Mouse (Mus musculus): Measurements from ENCODE around the gene Svs4. TPM values are rescaled to one million over a fixed set of nuclear protein-coding genes. Genes with fewer than 3 reads are reported as not detected.

Gene Svs4
- polyA plus RNA-seq, 1 experiment from 2014 or later, result not detected

Other genes with a start within 250 kb of the Svs4 start
- 23.8 and 28.0 TPM in 2 replicates for gene Stk4, start 208.1 kb downstream of the Svs4 start, polyA plus RNA-seq (2015; fragmentation: Nextera tagmentation; extraction: Ambion mirVana)
- 52.5 and 55.5 TPM in 2 replicates for gene Tomm34, start 207.3 kb downstream of the Svs4 start, polyA plus RNA-seq (2015; fragmentation: Nextera tagmentation; extraction: Ambion mirVana)
- 0.55 and 0.75 TPM in 2 replicates for gene Kcns1, start 107.3 kb downstream of the Svs4 start, polyA plus RNA-seq (2015; fragmentation: Nextera tagmentation; extraction: Ambion mirVana)
- not detected in 2 replicates for gene Wfdc5, start 95.7 kb downstream of the Svs4 start, polyA plus RNA-seq (2015; fragmentation: Nextera tagmentation; extraction: Ambion mirVana)
- not detected in 2 replicates for gene Wfdc12, start 87.9 kb downstream of the Svs4 start, polyA plus RNA-seq (2015; fragmentation: Nextera tagmentation; extraction: Ambion mirVana)
- not detected in 2 replicates for gene Wfdc15a, start 78.3 kb downstream of the Svs4 start, polyA plus RNA-seq (2015; fragmentation: Nextera tagmentation; extraction: Ambion mirVana)
- gene Wfdc15b, start 56.8 kb downstream of the Svs4 start, polyA plus RNA-seq (2015; fragmentation: Nextera tagmentation; extraction: Ambion mirVana), result not detected in 2 replicates
- not detected in 2 replicates for gene Svs2, start 40.0 kb downstream of the Svs4 start, polyA plus RNA-seq (2015; fragmentation: Nextera tagmentation; extraction: Ambion mirVana)
- gene Svs3b, start 21.8 kb downstream of the Svs4 start, polyA plus RNA-seq (2015; fragmentation: Nextera tagmentation; extraction: Ambion mirVana), result not detected in 2 replicates
- gene Svs3a, start 10.8 kb upstream of the Svs4 start, polyA plus RNA-seq (2015; fragmentation: Nextera tagmentation; extraction: Ambion mirVana), result not detected in 2 replicates
- gene Svs6, start 38.3 kb upstream of the Svs4 start, polyA plus RNA-seq (2015; fragmentation: Nextera tagmentation; extraction: Ambion mirVana), result not detected in 2 replicates
- not detected in 2 replicates for gene Svs5, start 54.3 kb upstream of the Svs4 start, polyA plus RNA-seq (2015; fragmentation: Nextera tagmentation; extraction: Ambion mirVana)
- gene Slpi, start 110.6 kb upstream of the Svs4 start, polyA plus RNA-seq (2015; fragmentation: Nextera tagmentation; extraction: Ambion mirVana), result 0.29 TPM in 1 of 2 replicates, not detected in the other
- gene Rbpjl, start 124.7 kb upstream of the Svs4 start, polyA plus RNA-seq (2015; fragmentation: Nextera tagmentation; extraction: Ambion mirVana), result 0.05 TPM in 1 of 2 replicates, not detected in the other
- 0.94 and 1.1 TPM in 2 replicates for gene Matn4, start 126.7 kb upstream of the Svs4 start, polyA plus RNA-seq (2015; fragmentation: Nextera tagmentation; extraction: Ambion mirVana)
- 6.1 and 6.4 TPM in 2 replicates for gene Sdc4, start 165.4 kb upstream of the Svs4 start, polyA plus RNA-seq (2015; fragmentation: Nextera tagmentation; extraction: Ambion mirVana)
- 76.6 and 82.2 TPM in 2 replicates for gene Sys1, start 178.5 kb upstream of the Svs4 start, polyA plus RNA-seq (2015; fragmentation: Nextera tagmentation; extraction: Ambion mirVana)
- 6.0 and 6.9 TPM in 2 replicates for gene Gm20458, start 182.5 kb upstream of the Svs4 start, polyA plus RNA-seq (2015; fragmentation: Nextera tagmentation; extraction: Ambion mirVana)
- gene Trp53tg5, start 195.3 kb upstream of the Svs4 start, polyA plus RNA-seq (2015; fragmentation: Nextera tagmentation; extraction: Ambion mirVana), result not detected in 2 replicates
- gene Dbndd2, start 207.6 kb upstream of the Svs4 start, polyA plus RNA-seq (2015; fragmentation: Nextera tagmentation; extraction: Ambion mirVana), result 8.1 and 9.1 TPM in 2 replicates
- gene Pigt, start 219.1 kb upstream of the Svs4 start, polyA plus RNA-seq (2015; fragmentation: Nextera tagmentation; extraction: Ambion mirVana), result 55.5 and 60.0 TPM in 2 replicates